Mouse (Mus musculus) CH12.LX (cell line): ENCODE data around the gene Inpp5f. TPM values are rescaled to one million over a fixed set of nuclear protein-coding genes. Genes with fewer than 3 reads are reported as not detected.

Experiments
- DNase-seq: peaks from one replicate; pipeline ENCODE4 v3.0.0-alpha.2; 2013; ENCODE audit errors: extremely low read depth
- H3K27ac ChIP-seq: 2 replicates; pipeline ENCODE4 v1.5.1; 2012; ENCODE audit warnings: low read depth, mild to moderate bottlenecking, control low read depth, moderate library complexity; ENCODE audit not compliant: insufficient read depth
- H3K27me3 ChIP-seq: replicated peaks from 2 replicates; pipeline ENCODE3; 2012; ENCODE audit warnings: inconsistent platforms
- H3K36me3 ChIP-seq, 2 experiments: replicated peaks in 1 of 2; 2 replicates each; pipeline versions ENCODE3 to v1.6.1; 2012; ENCODE audit warnings: inconsistent platforms in 1 of 2, low read length in 1 of 2, mild to moderate bottlenecking in 1 of 2, mixed read lengths in 1 of 2, moderate library complexity in 1 of 2; ENCODE audit not compliant: control insufficient read depth in 1 of 2, insufficient read depth in 1 of 2
- H3K4me1 ChIP-seq, 2 experiments: 2 replicates each; pipeline ENCODE4 v1.6.1; 2012; ENCODE audit warnings: inconsistent platforms in 1 of 2, moderate library complexity in 1 of 2; ENCODE audit not compliant: insufficient read depth in 2 of 2, control insufficient read depth in 1 of 2
- H3K4me2 ChIP-seq: 2 replicates; pipeline ENCODE4 v1.6.1; 2012; ENCODE audit warnings: low read depth, mild to moderate bottlenecking, control low read depth; ENCODE audit not compliant: poor library complexity, insufficient read depth, severe bottlenecking
- H3K4me3 ChIP-seq, 3 experiments: fragments of 150-350 bp in 1 of 3; sonication (generic) in 1 of 3; replicated peaks in 1 of 3; 2 replicates each; pipeline versions ENCODE3 to v1.5.1; 2011 to 2012; ENCODE audit warnings: low read depth in 2 of 3, low read length in 2 of 3, mild to moderate bottlenecking in 2 of 3, moderate library complexity in 2 of 3, control low read depth in 1 of 3, improper control_type of control experiment in 1 of 3, inconsistent platforms in 1 of 3, mixed read lengths in 1 of 3; ENCODE audit not compliant: poor library complexity in 1 of 3
- H3K79me2 ChIP-seq: replicated peaks from 2 replicates; pipeline ENCODE4 v1.6.1; 2012; ENCODE audit warnings: mild to moderate bottlenecking, moderate library complexity; ENCODE audit not compliant: control insufficient read depth, poor library complexity, insufficient read depth, severe bottlenecking; ENCODE audit errors: extremely low read depth
- H3K9ac ChIP-seq: 2 replicates; pipeline ENCODE4 v1.6.1; 2012; ENCODE audit warnings: low read depth, mild to moderate bottlenecking, control low read depth, moderate library complexity; ENCODE audit not compliant: insufficient read depth
- H3K9me3 ChIP-seq: replicated peaks from 2 replicates; pipeline ENCODE3; 2012; ENCODE audit warnings: low read length, inconsistent platforms, mixed read lengths
- BHLHE40 ChIP-seq: IDR thresholded peaks from 2 replicates; pipeline ENCODE4 v1.6.1; 2011; ENCODE audit warnings: mild to moderate bottlenecking, low read depth, low read length, improper control_type of control experiment
- E2F4 ChIP-seq: IDR thresholded peaks from 2 replicates; pipeline ENCODE4 v1.6.1; 2011; ENCODE audit warnings: low read depth, low read length, improper control_type of control experiment; ENCODE audit not compliant: insufficient replicate concordance
- ELF1 ChIP-seq: IDR thresholded peaks from 2 replicates; pipeline ENCODE4 v1.6.1; 2014; ENCODE audit warnings: low read depth, mild to moderate bottlenecking, inconsistent platforms, low read length, improper control_type of control experiment
- EP300 ChIP-seq: IDR thresholded peaks from 2 replicates; pipeline ENCODE4 v1.6.1; 2011; ENCODE audit warnings: low read length, improper control_type of control experiment
- IRF4 ChIP-seq: IDR thresholded peaks from 2 replicates; pipeline ENCODE4 v1.6.1; 2014; ENCODE audit warnings: low read depth, mild to moderate bottlenecking, inconsistent platforms, low read length, improper control_type of control experiment
- JUND ChIP-seq: conservative IDR thresholded peaks from 2 replicates; pipeline ENCODE4 v1.6.1; 2011; ENCODE audit warnings: low read depth, low read length, improper control_type of control experiment
- MAFK ChIP-seq: IDR thresholded peaks from 2 replicates; pipeline ENCODE4 v1.6.1; 2011; ENCODE audit warnings: low read length, improper control_type of control experiment; ENCODE audit not compliant: insufficient replicate concordance
- MAZ ChIP-seq: IDR thresholded peaks from 2 replicates; pipeline ENCODE4 v1.6.1; 2012; ENCODE audit warnings: low read depth, mild to moderate bottlenecking, inconsistent platforms, low read length, improper control_type of control experiment, moderate library complexity
- MEF2A ChIP-seq: IDR thresholded peaks from 2 replicates; pipeline ENCODE4 v1.6.1; 2014; ENCODE audit warnings: low read depth, mild to moderate bottlenecking, inconsistent platforms, low read length, improper control_type of control experiment, borderline replicate concordance
- MYC ChIP-seq: IDR thresholded peaks from 2 replicates; pipeline ENCODE4 v1.6.1; 2011; ENCODE audit warnings: low read depth, mild to moderate bottlenecking, improper control_type of control experiment, low read length
- POLR2A ChIP-seq: IDR thresholded peaks from 2 replicates; pipeline ENCODE4 v1.6.1; 2011; ENCODE audit warnings: low read depth, mild to moderate bottlenecking, improper control_type of control experiment, low read length
- RAD21 ChIP-seq: IDR thresholded peaks from 2 replicates; pipeline ENCODE4 v1.6.1; 2011; ENCODE audit warnings: low read depth, mild to moderate bottlenecking, low read length, improper control_type of control experiment, moderate library complexity
- SIN3A ChIP-seq: IDR thresholded peaks from 2 replicates; pipeline ENCODE4 v1.6.1; 2012; ENCODE audit warnings: low read length, improper control_type of control experiment, inconsistent platforms
- SMC3 ChIP-seq: IDR thresholded peaks from 2 replicates; pipeline ENCODE4 v1.6.1; 2011; ENCODE audit warnings: low read depth, low read length, improper control_type of control experiment
- TBP ChIP-seq: conservative IDR thresholded peaks from 2 replicates; pipeline ENCODE4 v1.6.1; 2011; ENCODE audit warnings: low read depth, low read length, improper control_type of control experiment
- UBTF ChIP-seq: IDR thresholded peaks from 2 replicates; pipeline ENCODE4 v1.6.1; 2012; ENCODE audit warnings: low read depth, mild to moderate bottlenecking, inconsistent platforms, low read length, improper control_type of control experiment, moderate library complexity
- ZKSCAN1 ChIP-seq: IDR thresholded peaks from 2 replicates; pipeline ENCODE4 v1.6.1; 2012; ENCODE audit warnings: low read depth, inconsistent platforms, low read length, improper control_type of control experiment, borderline replicate concordance
- ZMIZ1 ChIP-seq: IDR thresholded peaks from 2 replicates; pipeline ENCODE4 v1.6.1; 2012; ENCODE audit warnings: low read depth, mild to moderate bottlenecking, inconsistent platforms, low read length, improper control_type of control experiment
- ZNF384 ChIP-seq: IDR thresholded peaks from 2 replicates; pipeline ENCODE4 v1.6.1; 2012; ENCODE audit warnings: low read depth, low read length, improper control_type of control experiment, inconsistent platforms
- dilution Hi-C: fragments of 300-500 bp; cut with MboI; formaldehyde crosslinking; loops from 2 replicates; pipeline ENCODE4 v1.14.3; 2020; ENCODE audit warnings: low sequenced_read_pairs; ENCODE audit not compliant: extremely low pct_unique_long_range_greater_than_20kb, extremely low pct_ligation_motif_present
- in situ Hi-C: fragments of 300-500 bp; cut with MboI; formaldehyde crosslinking; loops from 3 replicates; pipeline ENCODE4 v1.14.3; 2019; ENCODE audit warnings: low sequenced_read_pairs, low pct_ligation_motif_present, low pct_unique_long_range_greater_than_20kb, mixed read lengths
- polyA plus RNA-seq: library from polyadenylated mRNA; unstranded; fragments of >175 nt; gene quantifications from 2 replicates; pipeline ENCODE4 v1.2.1, GENCODE M21; 2012; ENCODE audit warnings: low read depth; ENCODE audit not compliant: insufficient read length
- total RNA-seq, 2 experiments: library from RNA; depleted of rRNA; stranded (reverse); fragments of 300-350 nt in 1 of 2; fragments of >200 nt in 1 of 2; gene quantifications; 2 replicates each; pipeline ENCODE4 v1.2.3; 2012 to 2014

Inpp5f gene
- total and polyA plus RNA-seq, 3 experiments: 4.0 to 6.2 (median 5.5) TPM

DNA sequence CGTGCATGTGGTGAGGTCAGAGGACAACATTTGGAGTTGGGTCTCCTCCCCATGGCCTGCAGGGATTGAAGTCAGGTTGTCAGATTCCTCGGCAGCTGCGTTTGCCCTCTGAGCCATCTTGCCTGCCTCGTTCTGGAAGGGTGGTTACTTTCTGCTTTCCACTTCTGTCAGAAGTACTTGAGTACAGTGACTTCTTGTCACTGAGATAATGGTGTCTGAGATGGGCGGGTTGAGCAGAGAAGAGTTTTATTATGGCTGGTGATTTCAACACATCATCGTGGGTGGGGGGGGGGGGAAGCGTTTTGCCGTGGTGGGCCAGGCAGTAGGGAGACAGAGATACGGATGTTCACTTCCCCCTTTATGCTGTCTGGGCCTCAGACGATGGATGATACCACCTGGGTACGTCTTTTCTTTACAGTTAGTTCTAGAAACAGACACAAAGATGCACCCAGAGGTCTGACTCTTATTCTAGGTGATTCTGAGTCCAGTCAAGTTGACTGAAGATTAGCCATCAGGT, 53.8 kb downstream of the Inpp5f start:
- Histone ChIP-seq H3K9me3 (no peaks in the 10 kb centered on the region), H3K4me1 (no peaks in the 10 kb centered on the region)

DNA sequence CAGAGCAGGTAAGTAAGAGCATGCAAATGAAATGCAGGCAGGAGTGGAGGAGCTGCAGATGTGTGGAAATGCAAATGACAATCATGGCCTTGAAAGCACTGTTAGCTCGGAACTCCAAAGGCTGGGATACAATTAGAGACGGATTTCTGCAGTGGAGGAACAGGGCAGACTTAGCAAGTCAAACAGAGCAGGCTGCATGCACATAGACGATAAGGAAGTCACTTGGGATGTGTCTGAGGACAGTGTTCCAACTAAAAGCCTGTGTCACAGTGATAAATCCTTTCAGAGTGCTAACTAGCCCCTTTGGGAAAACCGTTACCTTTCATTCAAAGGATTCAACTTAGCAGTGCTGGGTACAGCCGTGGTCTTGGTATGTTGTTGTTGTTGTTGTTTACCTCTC, 56.7 kb downstream of the Inpp5f start:
- no peak overlapping the region for H3K9ac ChIP-seq
- H3K27me3 ChIP-seq: no peaks in the 10 kb centered on the region
- TF ChIP-seq JUND (no peak), TBP (no peak), IRF4 (no peak), MAFK (no peak), ZKSCAN1 (no peak)
- H3K79me2 ChIP-seq: no peaks in the 10 kb centered on the region
- no peaks in the 10 kb centered on the region for H3K9me3 ChIP-seq
- H3K4me1 ChIP-seq: no peaks in the 10 kb centered on the region
- no peak overlapping the region for H3K4me2 ChIP-seq
- DNase-seq: no peak
- H3K4me3 ChIP-seq: no peak overlapping the region
- H3K36me3 ChIP-seq: peaks cover 0 to 27% of the 10 kb centered on the region in 2 experiments
- H3K27ac ChIP-seq: no peak overlapping the region
- in situ Hi-C loops (no loop called here), dilution Hi-C loops (no loop called here)

More for the DNA sequence above, 53.8 kb downstream of the Inpp5f start:
- Histone ChIP-seq H3K4me3 (no peak overlapping the region), H3K4me2 (no peak overlapping the region), H3K79me2 (no peaks in the 10 kb centered on the region), H3K36me3 (peaks cover 0 to 23% of the 10 kb centered on the region in 2 experiments), H3K27me3 (no peaks in the 10 kb centered on the region), H3K27ac (no peak overlapping the region), H3K9ac (no peak overlapping the region)
- no peak for DNase-seq
- TF ChIP-seq POLR2A: no peak
- no peak for TF ChIP-seq RAD21
- in situ Hi-C loops (no loop called here), dilution Hi-C loops (no loop called here)

DNA sequence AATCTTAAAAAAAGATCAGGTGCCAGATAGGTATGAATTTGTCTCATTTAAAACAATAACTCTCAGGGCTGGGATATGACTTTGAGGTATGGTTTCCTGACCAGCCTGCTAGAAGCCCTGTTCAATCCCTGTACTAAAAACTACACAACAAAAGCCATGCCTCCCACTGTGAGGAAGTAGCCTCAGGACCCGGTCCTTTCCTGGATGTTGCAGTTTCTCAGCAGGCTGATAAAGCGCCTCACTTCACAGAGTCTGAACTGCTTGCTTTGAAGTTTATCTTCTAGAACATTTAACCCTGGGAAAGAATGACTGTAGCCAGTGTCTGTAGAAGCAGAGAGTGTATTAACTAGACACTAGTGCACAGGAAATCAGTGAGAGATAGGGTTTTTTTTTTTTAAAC, 57.7 kb downstream of the Inpp5f start:
- no peak overlapping the region for H3K4me3 ChIP-seq
- dilution Hi-C loops (no loop called here), in situ Hi-C loops (no loop called here)
- TF ChIP-seq SMC3 (no peak), E2F4 (no peak), SIN3A (no peak), EP300 (no peak), MEF2A (no peak), ELF1 (no peak), POLR2A (no peak), UBTF (no peak), ZKSCAN1 (no peak), ZMIZ1 (no peak), BHLHE40 (no peak), MAZ (no peak), ZNF384 (no peak), MYC (no peak), TBP (no peak)
- no peaks in the 10 kb centered on the region for H3K4me1 ChIP-seq
- H3K27ac ChIP-seq: no peak overlapping the region
- no peaks in the 10 kb centered on the region for H3K79me2 ChIP-seq
- DNase-seq: no peak
- peaks cover 0 to 27% of the 10 kb centered on the region in 2 experiments for H3K36me3 ChIP-seq
- H3K9me3 ChIP-seq: no peaks in the 10 kb centered on the region
- no peak overlapping the region for H3K4me2 ChIP-seq
- no peaks in the 10 kb centered on the region for H3K27me3 ChIP-seq
- no peak overlapping the region for H3K9ac ChIP-seq
